Mouse (Mus musculus) brain, embryonic 14.5 days (tissue): ENCODE data around the gene Polr2a.

Source experiments
- CTCF ChIP-seq: fragments of 200-500 bp; IDR thresholded peaks from 2 replicates; pipeline ENCODE4 v1.5.1; 2012; ENCODE audit warnings: inconsistent platforms, mild to moderate bottlenecking, moderate library complexity, borderline replicate concordance; ENCODE audit not compliant: insufficient read depth, insufficient read length; ENCODE audit errors: extremely low read depth
- POLR2A ChIP-seq: fragments of 200-500 bp; IDR thresholded peaks from 2 replicates; pipeline ENCODE4 v1.6.1; 2012; ENCODE audit warnings: mild to moderate bottlenecking, inconsistent platforms, borderline replicate concordance; ENCODE audit not compliant: poor library complexity, insufficient read depth, insufficient read length, severe bottlenecking; ENCODE audit errors: extremely low read depth

- TF ChIP-seq CTCF = no peak
- no peak for TF ChIP-seq POLR2A
These were observed 73.5 kb downstream of the Polr2a start for GRCm38 (mm10) chr11:69684936-69685335.
